Mouse (Mus musculus) intestine, embryonic 15.5 days (tissue): ENCODE measurements around the gene Myo19. TPM values are rescaled to one million over a fixed set of nuclear protein-coding genes. Genes with fewer than 3 reads are reported as not detected.

ENCODE experiments used
- ATAC-seq: fragments of 200-750 bp; cut with Nextera tagmentation; 2 replicates; pipeline ENCODE4 v1.8.0; 2017; ENCODE audit warnings: moderate TSS enrichment, moderate library complexity
- H3K27ac ChIP-seq: fragments of 300-500 bp; sonication (generic); 2 replicates; pipeline ENCODE4 v1.5.1; 2015; ENCODE audit warnings: mild to moderate bottlenecking, inconsistent platforms
- H3K27me3 ChIP-seq: fragments of 300-500 bp; sonication (generic); replicated peaks from 2 replicates; pipeline ENCODE4 v1.6.1; 2015; ENCODE audit warnings: inconsistent platforms
- H3K36me3 ChIP-seq: fragments of 300-500 bp; sonication (generic); 2 replicates; pipeline ENCODE4 v1.6.1; 2015; ENCODE audit warnings: inconsistent platforms
- H3K4me1 ChIP-seq: fragments of 300-500 bp; sonication (generic); replicated peaks from 2 replicates; pipeline ENCODE4 v1.6.1; 2015; ENCODE audit warnings: inconsistent platforms
- H3K4me2 ChIP-seq: fragments of 300-500 bp; sonication (generic); replicated peaks from 2 replicates; pipeline ENCODE4 v1.6.1; 2015; ENCODE audit warnings: mild to moderate bottlenecking, inconsistent platforms
- H3K4me3 ChIP-seq: fragments of 300-500 bp; sonication (generic); replicated peaks from 2 replicates; pipeline ENCODE4 v1.5.1; 2015; ENCODE audit warnings: inconsistent platforms
- H3K9ac ChIP-seq: fragments of 300-500 bp; sonication (generic); 2 replicates; pipeline ENCODE4 v1.6.1; 2015; ENCODE audit warnings: inconsistent platforms
- H3K9me3 ChIP-seq: fragments of 300-500 bp; sonication (generic); 2 replicates; pipeline ENCODE4 v1.6.1; 2016; ENCODE audit warnings: inconsistent platforms
- WGBS: fragments of 180-500 bp; shearing (Covaris S2); methylation state at CpG from one replicate; pipeline ENCODE4 v1.1.7; 2015; 5-methylcytosine and 5-hydroxymethylcytosine counted together
- polyA plus RNA-seq: library from polyadenylated mRNA; unstranded; fragments of >200 nt; fragmentation: Nextera tagmentation; extraction: Ambion mirVana; gene quantifications from 2 replicates; pipeline ENCODE4 v1.2.1, GENCODE M21; 2015

Gene Myo19
- polyA plus RNA-seq, 1 experiment from 2014 or later = 7.6 TPM

DNA sequence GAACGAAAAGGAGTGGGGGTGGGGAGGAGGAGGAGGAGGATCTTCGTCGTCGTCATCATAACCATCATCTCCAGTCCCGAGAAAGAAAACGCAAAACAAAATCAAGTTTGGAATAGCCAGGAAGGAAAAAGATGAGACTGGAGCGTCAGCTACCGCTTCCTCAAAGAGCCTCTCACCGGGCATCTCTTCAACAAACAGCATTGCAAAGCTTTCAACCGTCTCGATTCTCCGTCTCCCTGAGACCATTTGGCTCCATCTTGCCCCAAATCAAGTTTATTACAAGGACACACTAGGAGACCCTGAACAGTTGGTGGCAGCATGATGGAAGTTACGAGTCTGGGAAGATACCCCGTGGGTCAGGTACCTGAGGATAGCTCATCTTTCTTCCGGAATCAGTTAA is 77.2 kb downstream of the Myo19 start:
- Histone ChIP-seq H3K27me3 (peaks cover 41% of the 10 kb centered on the region), H3K9ac (no peak overlapping the region), H3K4me3 (peak overlapping the region; percentile 23), H3K4me1 (peaks cover 20% of the 10 kb centered on the region), H3K9me3 (no peaks in the 10 kb centered on the region), H3K4me2 (peak overlapping the region; percentile 55), H3K27ac (no peak overlapping the region), H3K36me3 (no peaks in the 10 kb centered on the region)
- ATAC-seq = no peak
- WGBS = 7% methylated on average over 15 of the region's 15 CpGs

GRCm38 (mm10) chr11:84957591-84958270 is 77.8 kb downstream of the Myo19 start, which contains the start of gene Car4:
Gene Car4 (plus strand): TSS chr11:84957786.
- H3K9me3 ChIP-seq = no peaks in the 10 kb centered on the region
- ATAC-seq = no peak
- H3K9ac ChIP-seq = no peak within 1 kb of the TSS

DNA sequence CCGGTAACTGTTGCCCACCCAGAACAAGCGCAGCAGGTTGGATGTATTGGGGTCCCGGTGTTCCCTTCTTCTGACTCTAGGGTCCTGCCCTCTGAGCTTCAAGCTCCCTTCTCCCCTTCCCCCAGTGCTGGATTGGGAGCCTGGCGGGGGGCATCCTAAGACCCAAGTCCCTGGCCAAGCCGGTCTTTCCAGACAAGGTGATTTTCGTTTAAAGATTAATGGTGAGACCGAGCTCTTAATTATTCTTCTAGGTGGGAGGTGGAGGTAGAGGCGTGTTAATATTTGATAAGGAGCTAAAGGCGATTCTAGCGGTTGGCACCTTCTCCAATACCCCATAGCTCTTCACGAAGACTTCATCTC is 78.3 kb downstream of the Myo19 start:
- no peak for ATAC-seq
- H3K27ac ChIP-seq = no peak overlapping the region
- 2% methylated on average over 11 of the region's 11 CpGs for WGBS
- H3K9me3 ChIP-seq = no peaks in the 10 kb centered on the region
- H3K4me2 ChIP-seq = peak overlapping the region; percentile 55
- H3K4me1 ChIP-seq = peaks cover 20% of the 10 kb centered on the region
- H3K36me3 ChIP-seq = no peaks in the 10 kb centered on the region
- peaks cover 41% of the 10 kb centered on the region for H3K27me3 ChIP-seq
- no peak overlapping the region for H3K9ac ChIP-seq
- H3K4me3 ChIP-seq = peak overlapping the region; percentile 23

More at GRCm38 (mm10) chr11:84957591-84958270, 77.8 kb downstream of the Myo19 start, which contains the start of gene Car4:
- no peak within 1 kb of the TSS for H3K27ac ChIP-seq
- H3K4me2 ChIP-seq = peak within 1 kb of the TSS; percentile 55
- WGBS = under 1% methylated on average over 49 of the region's 49 CpGs
- peak within 1 kb of the TSS; percentile 23 for H3K4me3 ChIP-seq
- H3K4me1 ChIP-seq = peaks cover 20% of the 10 kb centered on the region
- no peaks in the 10 kb centered on the region for H3K36me3 ChIP-seq
- H3K27me3 ChIP-seq = peaks cover 41% of the 10 kb centered on the region

GRCm38 (mm10) chr11:84959181-84959580 is 79.2 kb downstream of the Myo19 start:
- 41% methylated on average over 5 of the region's 5 CpGs for WGBS
- ATAC-seq = no peak
- Histone ChIP-seq H3K36me3 (no peaks in the 10 kb centered on the region), H3K27me3 (peaks cover 41% of the 10 kb centered on the region), H3K9ac (no peak overlapping the region), H3K27ac (no peak overlapping the region), H3K4me1 (peaks cover 20% of the 10 kb centered on the region), H3K9me3 (no peaks in the 10 kb centered on the region), H3K4me2 (no peak overlapping the region), H3K4me3 (no peak overlapping the region)

- Histone ChIP-seq H3K27ac (no peak overlapping the region), H3K27me3 (peaks cover 41% of the 10 kb centered on the region), H3K9ac (no peak overlapping the region), H3K4me2 (no peak overlapping the region), H3K4me1 (peaks cover 20% of the 10 kb centered on the region), H3K36me3 (no peaks in the 10 kb centered on the region), H3K9me3 (no peaks in the 10 kb centered on the region), H3K4me3 (no peak overlapping the region)
- 0 out of 2 replicates have a peak, but pooled peaks have one; percentile 12 for ATAC-seq
- WGBS = 4% methylated on average over 9 of the region's 9 CpGs
Observed at GRCm38 (mm10) chr11:84959701-84960181, 79.8 kb downstream of the Myo19 start.

- WGBS = 34% methylated on average over 3 of the region's 3 CpGs
- Histone ChIP-seq H3K4me2 (no peak overlapping the region), H3K27me3 (peaks cover 41% of the 10 kb centered on the region), H3K36me3 (no peaks in the 10 kb centered on the region), H3K4me3 (no peak overlapping the region), H3K9ac (no peak overlapping the region), H3K9me3 (no peaks in the 10 kb centered on the region), H3K4me1 (peaks cover 20% of the 10 kb centered on the region), H3K27ac (no peak overlapping the region)
- ATAC-seq = no peak
Observed at GRCm38 (mm10) chr11:84960291-84960690, 80.3 kb downstream of the Myo19 start.

GRCm38 (mm10) chr11:84960780-84961179 is 80.8 kb downstream of the Myo19 start:
- ATAC-seq = no peak
- Histone ChIP-seq H3K4me3 (no peak overlapping the region), H3K4me1 (peaks cover 20% of the 10 kb centered on the region), H3K9ac (no peak overlapping the region), H3K4me2 (no peak overlapping the region), H3K27ac (no peak overlapping the region), H3K36me3 (no peaks in the 10 kb centered on the region), H3K9me3 (no peaks in the 10 kb centered on the region), H3K27me3 (peaks cover 40% of the 10 kb centered on the region)
- WGBS = 70% methylated on average over 6 of the region's 6 CpGs

Other genes with a start within 250 kb of the Myo19 start
- 16.0 and 16.3 TPM in 2 replicates for gene Mrm1, start 60.6 kb upstream of the Myo19 start, polyA plus RNA-seq
- gene Dhrs11, start 51.2 kb upstream of the Myo19 start, polyA plus RNA-seq = 64.4 and 78.1 TPM in 2 replicates
- 78.7 and 83.1 TPM in 2 replicates for gene Ggnbp2, start 9.3 kb upstream of the Myo19 start, polyA plus RNA-seq
- 2.8 and 3.4 TPM in 2 replicates for gene Pigw, start 137 bp downstream of the Myo19 start, polyA plus RNA-seq
- gene Znhit3, start 36.2 kb downstream of the Myo19 start, polyA plus RNA-seq = 51.6 and 57.1 TPM in 2 replicates
- 0.21 and 0.45 TPM in 2 replicates for gene Car4, start 77.6 kb downstream of the Myo19 start, polyA plus RNA-seq